Mouse (Mus musculus) MEL (cell line): ENCODE measurements around the gene Pja2. TPM values are rescaled to one million over a fixed set of nuclear protein-coding genes. Genes with fewer than 3 reads are reported as not detected.
"Not testable (repeated sequence)": the region's sequence is repeated elsewhere in the genome, so short reads cannot be mapped to it uniquely, and the experiment has no call there.

Source experiments
- DNase-seq: peaks from one replicate; pipeline ENCODE4 v3.0.0; 2011; ENCODE audit warnings: low read depth, low spot score
- H3K27ac ChIP-seq: 2 replicates; pipeline ENCODE4 v1.5.1; 2012; ENCODE audit warnings: low read depth, mild to moderate bottlenecking, control low read depth, low read length, moderate library complexity; ENCODE audit not compliant: control insufficient read depth
- H3K27me3 ChIP-seq, 2 experiments: fragments of 150-350 bp in 1 of 2; sonication (generic) in 1 of 2; 2 replicates each; pipeline ENCODE4 v1.6.1; 2012; ENCODE audit warnings: low read length in 2 of 2, mild to moderate bottlenecking in 2 of 2, improper control_type of control experiment in 1 of 2, moderate library complexity in 1 of 2; ENCODE audit not compliant: insufficient read depth in 2 of 2, control insufficient read depth in 1 of 2
- H3K36me3 ChIP-seq, 2 experiments: 2 replicates each; pipeline ENCODE4 v1.6.1; 2012 to 2014; ENCODE audit warnings: low read length in 2 of 2, improper control_type of control experiment in 1 of 2, inconsistent platforms in 1 of 2, mild to moderate bottlenecking in 1 of 2; ENCODE audit not compliant: insufficient read depth in 2 of 2, control insufficient read depth in 1 of 2
- H3K4me1 ChIP-seq, 2 experiments: fragments of 150-350 bp in 1 of 2; sonication (generic) in 1 of 2; 2 replicates each; pipeline ENCODE4 v1.6.1; 2012; ENCODE audit warnings: low read length in 2 of 2, improper control_type of control experiment in 1 of 2, mild to moderate bottlenecking in 1 of 2; ENCODE audit not compliant: insufficient read depth in 2 of 2, control insufficient read depth in 1 of 2
- H3K4me3 ChIP-seq, 2 experiments: fragments of 150-350 bp in 1 of 2; sonication (generic) in 1 of 2; 2 replicates each; pipeline ENCODE4 v1.5.1; 2012; ENCODE audit warnings: low read depth in 2 of 2, low read length in 2 of 2, mild to moderate bottlenecking in 2 of 2, moderate library complexity in 2 of 2, control low read depth in 1 of 2, improper control_type of control experiment in 1 of 2; ENCODE audit not compliant: control insufficient read depth in 1 of 2, insufficient read depth in 1 of 2
- H3K79me2 ChIP-seq: 2 replicates; pipeline ENCODE4 v1.6.1; 2012; ENCODE audit warnings: mild to moderate bottlenecking, low read length, moderate library complexity; ENCODE audit not compliant: control insufficient read depth, poor library complexity, insufficient read depth
- H3K9ac ChIP-seq: 2 replicates; pipeline ENCODE4 v1.6.1; 2012; ENCODE audit warnings: low read depth, mild to moderate bottlenecking, control low read depth, low read length, moderate library complexity; ENCODE audit not compliant: control insufficient read depth, poor library complexity, severe bottlenecking
- H3K9me3 ChIP-seq: fragments of 150-350 bp; sonication (generic); replicated peaks from 2 replicates; pipeline ENCODE4 v1.6.1; 2012; ENCODE audit warnings: mild to moderate bottlenecking, low read length, improper control_type of control experiment, moderate library complexity; ENCODE audit not compliant: insufficient read depth
- CHD1 ChIP-seq: IDR thresholded peaks from 2 replicates; pipeline ENCODE4 v1.6.1; 2012; ENCODE audit warnings: low read depth, mild to moderate bottlenecking, inconsistent platforms, low read length, improper control_type of control experiment
- CTCF ChIP-seq, 3 experiments: IDR thresholded peaks in 2 of 3; conservative IDR thresholded peaks in 1 of 3; 2 replicates each; pipeline ENCODE4 v1.5.1; 2011 to 2012; ENCODE audit warnings: low read length in 3 of 3, low read depth in 2 of 3, mild to moderate bottlenecking in 2 of 3, improper control_type of control experiment in 1 of 3, inconsistent platforms in 1 of 3, mixed read lengths in 1 of 3, moderate library complexity in 1 of 3; ENCODE audit not compliant: control insufficient read depth in 1 of 3, insufficient read depth in 1 of 3, poor library complexity in 1 of 3, severe bottlenecking in 1 of 3
- E2F4 ChIP-seq: IDR thresholded peaks from 2 replicates; pipeline ENCODE4 v1.6.1; 2011; ENCODE audit warnings: low read depth, low read length, improper control_type of control experiment, borderline replicate concordance
- EP300 ChIP-seq, 2 experiments: IDR thresholded peaks; 2 replicates each; pipeline ENCODE4 v1.6.1; 2011; ENCODE audit warnings: improper control_type of control experiment in 2 of 2, low read length in 2 of 2, low read depth in 1 of 2, mild to moderate bottlenecking in 1 of 2
- HCFC1 ChIP-seq: IDR thresholded peaks from 2 replicates; pipeline ENCODE4 v1.6.1; 2012; ENCODE audit warnings: low read depth, mild to moderate bottlenecking, inconsistent platforms, low read length, improper control_type of control experiment, moderate library complexity
- JUND ChIP-seq: IDR thresholded peaks from 2 replicates; pipeline ENCODE4 v1.6.1; 2011; ENCODE audit warnings: low read depth, mild to moderate bottlenecking, improper control_type of control experiment, low read length
- KAT2A ChIP-seq: conservative IDR thresholded peaks from 2 replicates; pipeline ENCODE4 v1.6.1; 2012; ENCODE audit warnings: low read depth, low read length, improper control_type of control experiment, inconsistent platforms
- MAX ChIP-seq: IDR thresholded peaks from 2 replicates; pipeline ENCODE4 v1.6.1; 2011; ENCODE audit warnings: low read length, improper control_type of control experiment
- MAZ ChIP-seq: IDR thresholded peaks from 2 replicates; pipeline ENCODE4 v1.6.1; 2012; ENCODE audit warnings: low read depth, mild to moderate bottlenecking, inconsistent platforms, low read length, improper control_type of control experiment
- MXI1 ChIP-seq: IDR thresholded peaks from 2 replicates; pipeline ENCODE4 v1.6.1; 2011; ENCODE audit warnings: mild to moderate bottlenecking, low read depth, low read length, improper control_type of control experiment
- MYC ChIP-seq: IDR thresholded peaks from 2 replicates; pipeline ENCODE4 v1.6.1; 2011; ENCODE audit warnings: low read depth, mild to moderate bottlenecking, low read length, improper control_type of control experiment, moderate library complexity
- RCOR1 ChIP-seq: IDR thresholded peaks from 2 replicates; pipeline ENCODE4 v1.6.1; 2012; ENCODE audit warnings: low read depth, mild to moderate bottlenecking, inconsistent platforms, low read length, improper control_type of control experiment
- SIN3A ChIP-seq: IDR thresholded peaks from 2 replicates; pipeline ENCODE4 v1.6.1; 2012; ENCODE audit warnings: low read length, improper control_type of control experiment, inconsistent platforms
- USF2 ChIP-seq, 2 experiments: IDR thresholded peaks; 2 replicates each; pipeline ENCODE4 v1.6.1; 2011 to 2012; ENCODE audit warnings: improper control_type of control experiment in 2 of 2, low read length in 2 of 2, borderline replicate concordance in 1 of 2, inconsistent platforms in 1 of 2, low read depth in 1 of 2, mild to moderate bottlenecking in 1 of 2; ENCODE audit not compliant: insufficient read depth in 1 of 2
- ZC3H11A ChIP-seq: IDR thresholded peaks from 2 replicates; pipeline ENCODE4 v1.6.1; 2012; ENCODE audit warnings: low read depth, mild to moderate bottlenecking, inconsistent platforms, low read length, improper control_type of control experiment
- ZKSCAN1 ChIP-seq: IDR thresholded peaks from 2 replicates; pipeline ENCODE4 v1.6.1; 2012; ENCODE audit warnings: low read depth, mild to moderate bottlenecking, inconsistent platforms, low read length, improper control_type of control experiment, moderate library complexity
- ZMIZ1 ChIP-seq: IDR thresholded peaks from 2 replicates; pipeline ENCODE4 v1.6.1; 2012; ENCODE audit warnings: low read depth, mild to moderate bottlenecking, inconsistent platforms, low read length, improper control_type of control experiment, moderate library complexity
- polyA plus RNA-seq, 2 experiments: library from polyadenylated mRNA; stranded (reverse) in 1 of 2; unstranded in 1 of 2; fragments of >175 nt in 1 of 2; fragments of >200 nt in 1 of 2; gene quantifications; 2 replicates each; pipeline versions ENCODE4 v1.2.1 to v1.2.4; 2012; ENCODE audit warnings: low replicate concordance in 2 of 2, low read depth in 1 of 2; ENCODE audit not compliant: insufficient read length in 2 of 2, insufficient read depth in 1 of 2, missing spikeins in 1 of 2
- total RNA-seq: library from RNA; depleted of rRNA; stranded (reverse); fragments of 300-350 nt; gene quantifications from 2 replicates; pipeline ENCODE4 v1.2.3, GENCODE M21; 2012

The Pja2 gene
- total and polyA plus RNA-seq, 3 experiments = 8.1 to 17.3 TPM; not detected in 1

GRCm38 (mm10) chr17:64286836-64287235 lies 44.9 kb downstream of the Pja2 start:
- Histone ChIP-seq H3K27me3 (no peaks in the 10 kb centered on the region), H3K27ac (no peak overlapping the region), H3K9me3 (no peaks in the 10 kb centered on the region), H3K9ac (no peak overlapping the region), H3K4me1 (no peaks in the 10 kb centered on the region), H3K79me2 (no peaks in the 10 kb centered on the region), H3K4me3 (no peak overlapping the region), H3K36me3 (peaks cover 0 to 6% of the 10 kb centered on the region in 2 experiments; a peak in 2 of 4 replicates)
- no peak for DNase-seq
- no peak for TF ChIP-seq ZC3H11A
- no peak for TF ChIP-seq CHD1
- TF ChIP-seq HCFC1 = no peak
- TF ChIP-seq MXI1 = no peak
- TF ChIP-seq KAT2A = no peak
- TF ChIP-seq ZMIZ1 = no peak
- no peak for TF ChIP-seq E2F4
- TF ChIP-seq RCOR1 = no peak
- TF ChIP-seq USF2 (IDR thresholded peaks at IDR 0.05; ENCODE audit: borderline replicate concordance in 1 of 2, insufficient read depth in 1 of 2, low read depth in 1 of 2, low read length in 2 of 2) = no peak
- no peak for TF ChIP-seq MAX
- no peak for TF ChIP-seq SIN3A
- TF ChIP-seq EP300 (IDR thresholded peaks at IDR 0.05; ENCODE audit: low read depth in 1 of 2, low read length in 2 of 2) = no peak
- no peak for TF ChIP-seq ZKSCAN1
- no peak for TF ChIP-seq JUND
- no peak for TF ChIP-seq MYC
- no peak for TF ChIP-seq CTCF (IDR thresholded peaks at IDR 0.05 in 2 of 3, conservative IDR thresholded peaks at IDR 0.05 in 1 of 3; ENCODE audit: control insufficient read depth in 1 of 3, insufficient read depth in 1 of 3, low read depth in 2 of 3, low read length in 3 of 3, poor library complexity in 1 of 3, severe bottlenecking in 1 of 3)
- no peak for TF ChIP-seq MAZ

GRCm38 (mm10) chr17:64281368-64281767 lies 50.3 kb downstream of the Pja2 start:
- H3K9me3 ChIP-seq, DNase-seq, H3K4me3 ChIP-seq, H3K27ac ChIP-seq, H3K9ac ChIP-seq, H3K4me1 ChIP-seq, H3K36me3 ChIP-seq, H3K79me2 ChIP-seq, H3K27me3 ChIP-seq: not testable (repeated sequence)
